7 mouse cellular contexts compared by ENCODE assay signal in genomic region chr14:58071830-58072770, GRCm38 (mm10). TPM values are rescaled to one million over a fixed set of nuclear protein-coding genes. Genes with fewer than 3 reads are reported as not detected.
DNase-seq lines count a peak whose midpoint lies in the region; ATAC-seq and TF ChIP-seq lines count a peak whose summit lies in the region.

No protein-coding gene starts in this region.

- TF ChIP-seq CTCF in intestine, postnatal 0 days (IDR thresholded peaks at IDR 0.05; ENCODE audit: low read depth) = no peak

- peak overlapping the region; percentile 62 for H3K9ac ChIP-seq in intestine, postnatal 0 days (ENCODE audit: low read depth, low read length)

- peak; percentile 86 for DNase-seq in adrenal gland, postnatal 14 days
- peak; percentile 85 for DNase-seq in embryo, embryonic 10.5 days (ENCODE audit: low spot score)
- DNase-seq in heart, adult 18-20 months = peak; percentile 78 to 80
- DNase-seq in limb, embryonic 10.5 days (ENCODE audit: low spot score) = peak; percentile 86
- peak; percentile 70 for DNase-seq in mesoderm, embryonic 11.5 days (ENCODE audit: low read depth, low spot score)
- DNase-seq in right cerebral cortex, postnatal 4 days = peak; percentile 59

- H3K4me1 ChIP-seq in intestine, postnatal 0 days (replicated peaks; ENCODE audit: control insufficient read depth, insufficient read depth, low read length) = no peaks in the 10 kb centered on the region
- H3K4me1 ChIP-seq in limb, embryonic 10.5 days = peaks cover 68% of the 10 kb centered on the region

- under 1% methylated on average over 83 of the region's 85 CpGs for WGBS in intestine, postnatal 0 days
- under 1% methylated on average over 82 of the region's 85 CpGs for WGBS in limb, embryonic 10.5 days

- peak overlapping the region; percentile 70 for H3K4me3 ChIP-seq in intestine, postnatal 0 days (ENCODE audit: low read depth, low read length)
- H3K4me3 ChIP-seq in limb, embryonic 10.5 days = peak overlapping the region; percentile 65

- peaks cover 24% of the 10 kb centered on the region; the same call in 1 of the 2 replicates for H3K27me3 ChIP-seq in intestine, postnatal 0 days (replicated peaks; ENCODE audit: control insufficient read depth, insufficient read depth, low read length)
- peaks cover 82% of the 10 kb centered on the region for H3K27me3 ChIP-seq in limb, embryonic 10.5 days (ENCODE audit: low read depth, poor library complexity, severe bottlenecking)

- peak; percentile 81 for ATAC-seq in intestine, postnatal 0 days

- H3K27ac ChIP-seq in intestine, postnatal 0 days (ENCODE audit: low read depth, low read length) = peak overlapping the region; percentile 99
- H3K27ac ChIP-seq in limb, embryonic 10.5 days = peak overlapping the region; percentile 66

- H3K4me2 ChIP-seq in intestine, postnatal 0 days (replicated peaks; ENCODE audit: low read depth) = peak overlapping the region; percentile 94

- no peaks in the 10 kb centered on the region for H3K9me3 ChIP-seq in intestine, postnatal 0 days (ENCODE audit: control insufficient read depth)
- no peaks in the 10 kb centered on the region for H3K9me3 ChIP-seq in limb, embryonic 10.5 days (replicated peaks)

- H3K36me3 ChIP-seq in intestine, postnatal 0 days (ENCODE audit: control insufficient read depth, insufficient read depth) = no peaks in the 10 kb centered on the region
- H3K36me3 ChIP-seq in limb, embryonic 10.5 days = no peaks in the 10 kb centered on the region

RNA-seq across cellular contexts. Expression of gene Fgf9, which starts 1.8 kb away (rescaled TPM):
- total RNA-seq in adrenal gland, postnatal 14 days (2021) = 17.7 and 17.9 TPM in 2 replicates
- 1 to 10 TPM; 7.1 TPM for total RNA-seq in heart, adult 18-20 months (2021)
- polyA plus RNA-seq in intestine, postnatal 0 days (2015; fragmentation: Nextera tagmentation; extraction: Ambion mirVana) = 5.7 TPM in 2 replicates
- polyA plus RNA-seq in limb, embryonic 10.5 days (2016; fragmentation: Nextera tagmentation; extraction: Ambion mirVana) = 3.0 and 6.5 TPM in 2 replicates

Comparison
In these comparisons a context has a peak if more than half of its experiments do, and no peak if none do; other contexts are left out.
1. Peak in every context shown above with its lines: DNase-seq, ATAC-seq, H3K4me3 ChIP-seq and H3K27ac ChIP-seq.